Mouse (Mus musculus) heart, embryonic 15.5 days (tissue): Measurements from ENCODE around the gene Mpst. TPM values are rescaled to one million over a fixed set of nuclear protein-coding genes. Genes with fewer than 3 reads are reported as not detected.

Experiments
- ATAC-seq: fragments of 200-750 bp; cut with Nextera tagmentation; replicated peaks from 2 replicates; pipeline ENCODE4 v1.8.0; 2017; ENCODE audit warnings: low read depth, moderate TSS enrichment; ENCODE audit not compliant: insufficient number of reproducible peaks, insufficient read depth, low FRiP score
- H3K27ac ChIP-seq: fragments of 300-500 bp; sonication (generic); 2 replicates; pipeline ENCODE4 v1.5.1; 2015; ENCODE audit warnings: mild to moderate bottlenecking, inconsistent platforms
- H3K27me3 ChIP-seq: fragments of 300-500 bp; sonication (generic); 2 replicates; pipeline ENCODE4 v1.6.1; 2015; ENCODE audit warnings: inconsistent platforms
- H3K36me3 ChIP-seq: fragments of 300-500 bp; sonication (generic); 2 replicates; pipeline ENCODE4 v1.6.1; 2015; ENCODE audit warnings: mild to moderate bottlenecking, inconsistent platforms
- H3K4me1 ChIP-seq: fragments of 300-500 bp; sonication (generic); replicated peaks from 2 replicates; pipeline ENCODE4 v1.6.1; 2015; ENCODE audit warnings: inconsistent platforms
- H3K4me2 ChIP-seq: fragments of 300-500 bp; sonication (generic); 2 replicates; pipeline ENCODE4 v1.6.1; 2015; ENCODE audit warnings: inconsistent platforms, mild to moderate bottlenecking, moderate library complexity
- H3K4me3 ChIP-seq: fragments of 300-500 bp; sonication (generic); 2 replicates; pipeline ENCODE4 v1.5.1; 2015; ENCODE audit warnings: mild to moderate bottlenecking, inconsistent platforms
- H3K9ac ChIP-seq: fragments of 300-500 bp; sonication (generic); 2 replicates; pipeline ENCODE4 v1.6.1; 2015; ENCODE audit warnings: mild to moderate bottlenecking, inconsistent platforms
- H3K9me3 ChIP-seq: fragments of 300-500 bp; sonication (generic); replicated peaks from 2 replicates; pipeline ENCODE4 v1.6.1; 2016; ENCODE audit warnings: inconsistent platforms
- WGBS: fragments of 180-500 bp; shearing (Covaris S2); methylation state at CpG from one replicate; pipeline ENCODE4 v1.1.7; 2015; ENCODE audit warnings: mixed read lengths; 5-methylcytosine and 5-hydroxymethylcytosine counted together
- polyA plus RNA-seq: library from polyadenylated mRNA; unstranded; fragments of >200 nt; fragmentation: Nextera tagmentation; extraction: Ambion mirVana; gene quantifications from 2 replicates; pipeline ENCODE4 v1.2.1, GENCODE M21; 2015

The Mpst gene
- polyA plus RNA-seq, 1 experiment from 2014 or later, result 1.3 TPM

DNA sequence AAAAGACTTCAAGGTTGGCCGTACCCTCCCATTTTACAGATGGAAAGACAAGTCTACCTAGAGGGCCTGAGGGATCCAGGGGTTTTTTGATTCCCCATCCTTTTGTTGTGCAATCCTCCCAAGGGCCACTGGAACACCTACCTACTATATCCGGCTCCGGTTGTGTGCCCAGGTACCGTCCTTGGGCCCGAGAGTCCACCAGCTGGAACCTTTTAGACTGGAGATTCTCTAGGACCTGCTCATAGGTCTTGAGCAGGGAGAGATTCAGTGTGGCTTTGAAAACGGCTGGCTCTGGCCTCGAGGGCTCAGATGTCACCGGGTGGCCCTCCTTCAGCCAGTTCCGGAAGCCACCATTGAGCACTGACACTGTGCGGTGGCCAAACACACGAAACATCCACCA lies 1.1 kb upstream of the Mpst start:
- peaks cover 22% of the 10 kb centered on the region for H3K27me3 ChIP-seq
- peak overlapping the region; percentile 75 for H3K9ac ChIP-seq
- peak overlapping the region; percentile 86 for H3K4me2 ChIP-seq
- no peaks in the 10 kb centered on the region for H3K9me3 ChIP-seq
- no peaks in the 10 kb centered on the region for H3K36me3 ChIP-seq
- peak overlapping the region; percentile 96; the same call in 1 of the 2 replicates for H3K27ac ChIP-seq
- WGBS, result 53% methylated on average over 11 of the region's 11 CpGs
- H3K4me3 ChIP-seq, result peak overlapping the region; percentile 73
- peaks cover 66% of the 10 kb centered on the region for H3K4me1 ChIP-seq
- no peak for ATAC-seq

DNA sequence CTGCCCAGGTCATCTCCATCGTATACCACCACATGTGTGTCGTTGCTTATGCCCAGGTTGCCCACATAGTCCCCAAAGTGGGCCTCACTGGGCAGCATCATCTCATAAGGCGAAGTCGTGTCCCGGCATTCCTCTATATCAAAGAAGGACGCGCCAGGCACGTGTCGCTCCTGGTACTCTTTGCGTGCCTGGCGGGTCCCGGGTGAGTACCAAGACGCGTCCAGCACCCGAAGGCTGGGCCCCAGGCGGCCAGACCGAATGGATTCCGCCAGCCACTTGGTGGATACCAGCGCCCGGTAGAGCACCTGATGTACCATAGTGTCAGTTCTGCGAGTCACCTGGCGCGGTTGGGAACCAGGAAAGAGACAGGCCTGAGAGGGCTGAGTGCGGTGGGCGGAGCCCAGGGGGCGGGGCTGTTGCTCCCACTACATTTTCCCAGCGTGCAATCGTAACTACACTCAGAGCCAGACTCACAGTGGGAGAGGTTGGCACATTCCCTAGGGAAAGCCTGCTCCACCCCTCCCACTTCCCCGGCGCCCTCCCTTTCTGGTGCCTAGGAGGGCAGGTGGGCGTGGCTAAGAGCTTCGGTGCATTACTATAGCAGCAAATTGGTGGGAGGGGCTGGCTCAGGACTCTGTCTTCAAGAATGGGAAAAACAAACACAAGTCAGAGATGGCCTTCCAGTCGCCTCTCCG lies 552 bp upstream of the Mpst start, which contains the start of gene Tst:
TSS of gene Tst (minus strand) at position 391 of the 695 bp plus-strand sequence.
- H3K36me3 ChIP-seq, result no peaks in the 10 kb centered on the region
- H3K27ac ChIP-seq, result peak within 1 kb of the TSS; percentile 96
- H3K4me2 ChIP-seq, result peak within 1 kb of the TSS; percentile 86
- peaks cover 70% of the 10 kb centered on the region for H3K4me1 ChIP-seq
- peaks cover 28% of the 10 kb centered on the region for H3K27me3 ChIP-seq
- peak within 1 kb of the TSS; percentile 73 for H3K4me3 ChIP-seq
- 2% methylated on average over 34 of the region's 34 CpGs for WGBS
- ATAC-seq, result peak; percentile 76
- H3K9me3 ChIP-seq, result no peaks in the 10 kb centered on the region
- H3K9ac ChIP-seq, result peak within 1 kb of the TSS; percentile 75

DNA sequence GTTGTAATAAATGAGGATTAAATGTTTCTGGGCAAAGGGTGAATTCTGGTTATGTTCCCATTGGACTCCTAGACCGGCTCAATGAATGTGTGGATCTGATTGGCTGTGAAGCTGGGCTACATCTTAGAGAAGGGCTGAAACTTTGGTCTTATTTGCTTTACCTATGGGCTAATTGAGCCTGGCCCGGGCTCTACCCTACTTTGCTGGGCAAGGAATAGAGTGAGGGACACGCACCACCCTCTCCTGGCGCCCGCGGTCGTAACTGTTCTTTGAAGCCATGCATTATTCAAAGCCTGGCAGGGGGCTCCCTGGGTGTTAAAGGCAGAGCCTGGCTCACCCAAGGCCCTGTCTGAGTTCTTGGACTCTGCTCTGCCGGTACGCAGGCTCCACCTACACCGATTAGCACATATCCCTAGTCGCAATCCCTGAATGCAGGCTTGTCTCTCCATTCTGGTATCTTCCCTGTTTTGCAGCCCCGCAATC lies 3.4 kb downstream of the Mpst start:
- Histone ChIP-seq H3K27me3 (peaks cover 42% of the 10 kb centered on the region), H3K27ac (no peak overlapping the region), H3K4me2 (peak overlapping the region; percentile 59), H3K4me1 (peaks cover 34% of the 10 kb centered on the region), H3K9me3 (no peaks in the 10 kb centered on the region), H3K4me3 (peak overlapping the region; percentile 35), H3K9ac (peak overlapping the region; percentile 30; the same call in 1 of the 2 replicates), H3K36me3 (no peaks in the 10 kb centered on the region)
- ATAC-seq, result no peak
- 30% methylated on average over 12 of the region's 12 CpGs for WGBS

- Histone ChIP-seq H3K27me3 (peaks cover 39% of the 10 kb centered on the region), H3K4me1 (peaks cover 9% of the 10 kb centered on the region), H3K27ac (no peak overlapping the region), H3K4me2 (no peak overlapping the region), H3K36me3 (no peaks in the 10 kb centered on the region), H3K9me3 (no peaks in the 10 kb centered on the region), H3K9ac (no peak overlapping the region), H3K4me3 (no peak overlapping the region)
- ATAC-seq, result no peak
- 80% methylated on average over 14 of the region's 14 CpGs for WGBS
Observed at GRCm38 (mm10) chr15:78413083-78413718, 7.0 kb downstream of the Mpst start.

GRCm38 (mm10) chr15:78413719-78414117 lies 7.5 kb downstream of the Mpst start:
- H3K4me3 ChIP-seq, result no peak overlapping the region
- ATAC-seq, result no peak
- 44% methylated on average over 1 of the region's 1 CpGs for WGBS

GRCm38 (mm10) chr15:78414157-78414556 lies 7.9 kb downstream of the Mpst start:
- no peak for ATAC-seq
- H3K4me1 ChIP-seq, result peaks cover 9% of the 10 kb centered on the region
- H3K27ac ChIP-seq, result no peak overlapping the region
- no peak overlapping the region for H3K4me2 ChIP-seq
- WGBS, result 90% methylated on average over 8 of the region's 8 CpGs
- no peak overlapping the region for H3K9ac ChIP-seq
- no peaks in the 10 kb centered on the region for H3K36me3 ChIP-seq
- H3K27me3 ChIP-seq, result peaks cover 35% of the 10 kb centered on the region
- H3K4me3 ChIP-seq, result no peak overlapping the region
- H3K9me3 ChIP-seq, result no peaks in the 10 kb centered on the region

More at GRCm38 (mm10) chr15:78413719-78414117, 7.5 kb downstream of the Mpst start:
- Histone ChIP-seq H3K4me1 (peaks cover 9% of the 10 kb centered on the region), H3K4me2 (no peak overlapping the region), H3K9ac (no peak overlapping the region), H3K36me3 (no peaks in the 10 kb centered on the region), H3K27ac (no peak overlapping the region), H3K27me3 (peaks cover 36% of the 10 kb centered on the region), H3K9me3 (no peaks in the 10 kb centered on the region)

GRCm38 (mm10) chr15:78416937-78417336 lies 10.7 kb downstream of the Mpst start:
- ATAC-seq, result no peak
- H3K4me3 ChIP-seq, result no peak overlapping the region
- no peaks in the 10 kb centered on the region for H3K36me3 ChIP-seq
- no peaks in the 10 kb centered on the region for H3K4me1 ChIP-seq
- H3K9me3 ChIP-seq, result no peaks in the 10 kb centered on the region
- H3K27me3 ChIP-seq, result peaks cover 17% of the 10 kb centered on the region; the same call in 1 of the 2 replicates
- H3K9ac ChIP-seq, result no peak overlapping the region
- no peak overlapping the region for H3K4me2 ChIP-seq
- peak overlapping the region; percentile 1; the same call in 1 of the 2 replicates for H3K27ac ChIP-seq
- WGBS, result 39% methylated on average over 4 of the region's 4 CpGs

DNA sequence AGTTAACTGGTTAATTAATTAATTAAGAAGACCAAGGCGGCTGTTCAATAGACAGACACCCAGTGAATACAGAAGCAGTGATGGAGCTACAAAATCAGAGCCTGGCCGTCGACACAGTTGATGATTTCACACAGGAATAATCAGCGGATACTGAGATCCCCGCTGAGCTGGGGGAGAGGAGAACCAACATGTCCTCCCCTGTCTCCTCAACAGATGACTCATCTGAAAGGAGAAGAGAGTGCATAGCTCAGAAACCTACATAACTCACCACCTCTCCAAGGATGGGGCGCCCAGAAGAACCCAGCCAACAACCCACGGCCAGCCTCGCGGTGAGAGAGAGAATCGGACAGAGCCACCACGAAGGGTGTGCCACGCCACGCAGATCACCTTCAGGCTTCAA lies 14.2 kb downstream of the Mpst start:
- no peak for ATAC-seq
- Histone ChIP-seq H3K4me2 (no peak overlapping the region), H3K9me3 (no peaks in the 10 kb centered on the region)

DNA sequence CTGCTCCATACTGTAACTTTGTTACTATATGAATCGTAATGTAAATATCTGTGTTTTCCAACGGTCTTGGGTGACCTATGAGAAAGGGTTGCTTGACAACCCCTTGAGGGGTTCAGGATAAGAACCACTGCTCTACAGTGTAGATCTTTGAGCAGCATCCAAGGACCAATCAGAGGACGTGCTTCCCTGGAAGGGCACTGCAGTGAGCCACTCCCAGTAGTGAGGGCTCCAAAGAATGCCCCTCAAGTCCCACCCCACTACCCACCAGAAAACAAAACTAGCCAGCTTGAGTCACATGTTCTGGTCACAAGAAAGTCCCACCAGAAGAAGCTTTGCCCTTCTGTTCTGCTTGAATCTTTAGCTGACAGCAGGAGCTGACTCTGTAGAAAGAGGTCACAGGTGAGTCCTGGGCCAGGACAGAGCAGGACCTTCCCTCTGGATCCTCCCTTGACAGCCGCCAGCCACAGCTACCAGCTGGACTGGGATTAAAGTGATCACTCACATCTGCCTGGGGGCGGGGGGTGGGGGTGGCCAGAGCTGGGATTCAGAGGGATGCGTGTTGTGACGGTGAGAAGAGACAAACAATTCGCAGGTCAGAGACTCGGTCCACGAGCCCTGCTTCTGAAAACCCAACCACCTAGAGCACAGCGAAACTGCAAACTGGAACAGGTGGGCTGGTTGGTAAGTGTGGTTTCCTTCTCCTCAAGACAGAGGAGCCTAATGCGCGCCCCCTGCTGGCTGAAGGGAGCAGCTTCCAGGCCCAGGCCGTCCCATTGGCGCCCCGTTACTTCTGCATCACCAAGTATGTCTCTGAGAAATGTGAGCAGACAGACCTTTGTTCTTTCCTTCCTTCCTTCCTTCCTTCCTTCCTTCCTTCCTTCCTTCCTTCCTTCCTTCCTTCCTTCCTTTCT lies 16.1 kb downstream of the Mpst start:
- Histone ChIP-seq H3K27me3 (peaks cover 33% of the 10 kb centered on the region; the same call in 1 of the 2 replicates), H3K9me3 (no peaks in the 10 kb centered on the region), H3K4me1 (peaks cover 3% of the 10 kb centered on the region), H3K4me2 (peak overlapping the region; percentile 27), H3K27ac (no peak overlapping the region), H3K36me3 (no peaks in the 10 kb centered on the region), H3K4me3 (no peak overlapping the region), H3K9ac (no peak overlapping the region)
- WGBS, result 16% methylated on average over 16 of the region's 16 CpGs
- ATAC-seq, result 0 out of 2 replicates have a peak, but pooled peaks have one; percentile 35

More for the DNA sequence above, 14.2 kb downstream of the Mpst start:
- Histone ChIP-seq H3K4me1 (peaks cover 3% of the 10 kb centered on the region), H3K27ac (no peak overlapping the region), H3K36me3 (no peaks in the 10 kb centered on the region), H3K9ac (no peak overlapping the region), H3K27me3 (peaks cover 30% of the 10 kb centered on the region; the same call in 1 of the 2 replicates), H3K4me3 (no peak overlapping the region)
- 64% methylated on average over 13 of the region's 13 CpGs for WGBS

DNA sequence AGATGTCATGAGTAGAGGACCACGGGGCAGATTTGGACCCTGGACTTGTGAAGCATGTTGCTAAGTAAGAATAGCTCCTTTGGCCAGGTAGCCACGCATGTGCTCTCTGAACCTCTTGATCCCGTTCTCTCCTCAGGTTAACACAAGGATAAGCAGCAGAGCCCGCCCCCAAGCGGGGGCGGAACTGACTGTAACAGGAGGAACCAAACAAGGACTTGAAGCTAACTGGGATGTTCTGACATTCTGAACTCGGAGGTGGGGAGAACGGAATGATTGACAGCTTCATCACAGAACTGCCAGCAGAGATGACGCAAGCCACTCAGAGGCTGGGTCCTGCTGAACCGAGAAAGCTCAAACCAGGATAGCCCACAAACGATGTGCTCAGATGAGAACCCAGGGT lies 18.3 kb downstream of the Mpst start:
- H3K36me3 ChIP-seq, result no peaks in the 10 kb centered on the region
- H3K4me3 ChIP-seq, result no peak overlapping the region
- H3K27ac ChIP-seq, result no peak overlapping the region
- WGBS, result 18% methylated on average over 11 of the region's 11 CpGs
- no peaks in the 10 kb centered on the region for H3K9me3 ChIP-seq
- H3K9ac ChIP-seq, result no peak overlapping the region
- H3K4me1 ChIP-seq, result peaks cover 18% of the 10 kb centered on the region
- peaks cover 36% of the 10 kb centered on the region; the same call in 1 of the 2 replicates for H3K27me3 ChIP-seq
- H3K4me2 ChIP-seq, result no peak overlapping the region
- no peak for ATAC-seq

- H3K27ac ChIP-seq, result no peak overlapping the region
- WGBS, result 55% methylated on average over 4 of the region's 4 CpGs
Observed at GRCm38 (mm10) chr15:78425230-78425629, 19.0 kb downstream of the Mpst start.

More at GRCm38 (mm10) chr15:78425230-78425629, 19.0 kb downstream of the Mpst start:
- H3K27me3 ChIP-seq, result peaks cover 36% of the 10 kb centered on the region; the same call in 1 of the 2 replicates
- peaks cover 22% of the 10 kb centered on the region for H3K4me1 ChIP-seq
- H3K36me3 ChIP-seq, result no peaks in the 10 kb centered on the region
- no peak for ATAC-seq
- no peak overlapping the region for H3K4me2 ChIP-seq
- H3K9me3 ChIP-seq, result no peaks in the 10 kb centered on the region
- no peak overlapping the region for H3K4me3 ChIP-seq
- no peak overlapping the region for H3K9ac ChIP-seq
